Mouse (Mus musculus): ENCODE results near the gene Tgm6.

DNA sequence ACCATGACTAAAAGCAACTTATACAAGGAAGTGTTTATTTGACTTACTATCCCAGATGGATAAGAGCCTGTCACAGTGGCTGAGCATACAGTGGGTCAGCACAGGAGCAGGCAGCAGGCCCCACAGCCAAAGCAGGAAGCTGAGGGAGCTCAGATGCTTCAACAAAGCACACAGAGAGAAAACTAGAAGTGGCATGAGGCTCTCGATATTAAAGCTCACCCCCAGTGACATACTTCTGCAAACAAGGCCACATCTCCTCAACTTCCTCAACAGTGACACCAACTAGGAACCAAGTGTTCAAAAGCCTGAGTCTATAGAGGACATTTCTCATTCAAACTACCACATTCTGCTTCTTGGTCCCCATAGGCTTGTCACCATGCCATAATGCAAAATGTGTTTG is 17.5 kb downstream of the Tgm6 start:
- TF ChIP-seq USF1 (IDR thresholded peaks at IDR 0.05; ENCODE audit: low read depth, low read length): no peak
- no peak for TF ChIP-seq MAFK (IDR thresholded peaks at IDR 0.05; ENCODE audit: insufficient replicate concordance, low read length)
- no peak for TF ChIP-seq NELFE (IDR thresholded peaks at IDR 0.05; ENCODE audit: low read depth, low read length)
- TF ChIP-seq CTCF (conservative IDR thresholded peaks at IDR 0.05 in 1 of 2, IDR thresholded peaks at IDR 0.05 in 1 of 2; ENCODE audit: low read depth in 2 of 2, low read length in 2 of 2): no peak

Measured in CH12.LX (cell line).